In the genomic region with DNA sequence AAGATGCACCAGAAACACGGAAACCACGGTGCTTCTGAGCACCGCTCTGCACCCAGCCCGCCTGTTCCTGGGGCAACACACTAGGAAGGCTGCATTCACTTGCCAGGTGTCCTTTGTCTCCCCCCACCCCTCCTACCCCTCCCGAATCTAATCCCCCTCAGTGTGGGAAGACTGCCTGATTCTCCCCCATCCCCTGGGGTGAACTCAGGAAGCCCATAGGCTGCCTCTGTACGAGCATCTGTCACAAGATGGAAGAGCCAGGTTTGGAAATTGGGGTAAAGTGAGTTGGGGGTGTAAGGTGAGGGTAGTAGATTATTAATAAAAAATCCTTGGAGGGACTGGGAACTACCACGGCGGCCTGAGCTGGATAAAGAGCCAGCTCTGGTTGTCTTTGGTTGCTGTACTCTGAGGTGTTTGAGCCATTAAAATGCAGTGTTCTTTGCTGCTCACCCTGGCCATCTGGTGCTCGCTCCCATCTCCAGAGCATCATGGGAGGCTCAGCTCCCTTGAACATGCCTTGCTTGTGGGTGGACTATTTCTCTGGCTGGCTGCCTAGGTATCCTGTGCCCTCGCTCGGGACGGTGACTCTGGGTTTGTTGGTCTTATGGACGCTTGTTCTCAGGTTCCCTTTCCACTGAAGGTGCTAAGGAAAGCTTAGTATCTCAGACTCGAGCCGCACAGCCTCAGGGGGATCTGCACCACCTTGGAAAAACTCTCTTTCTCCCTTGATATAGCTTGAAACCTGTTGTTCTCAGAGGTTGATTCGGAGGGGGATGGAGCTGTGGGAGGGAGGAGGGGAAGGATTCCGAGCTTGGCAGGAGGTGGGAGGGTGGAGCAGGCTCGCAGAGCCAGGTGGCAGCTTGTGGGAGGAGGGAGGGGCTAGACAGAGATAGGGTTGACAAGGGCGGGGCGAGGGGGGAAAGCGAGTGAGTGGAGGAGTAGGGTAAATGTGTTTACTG, we compare ENCODE assay signal across 9 mouse cellular contexts.
DNase-seq lines count a peak whose midpoint lies in the region; ATAC-seq lines count a peak whose summit lies in the region.
"Had no signal": no experiment of that assay in that cellular context is flagged by ENCODE, and none has a peak within 500 bp of the region (broad histone marks: within the 10 kb centered on the region; RNA-seq: fewer than 3 reads in every experiment).

No protein-coding gene starts in this region.

- ATAC-seq in kidney, embryonic 14.5 days (ENCODE audit: low FRiP score, low TSS enrichment), result peak; percentile 76
- ATAC-seq in stomach, embryonic 14.5 days (ENCODE audit: insufficient number of reproducible peaks, insufficient read depth, low FRiP score, low read depth), result peak; percentile 46; the same call in 1 of the 2 replicates

- H3K9me3 ChIP-seq in kidney, embryonic 14.5 days (ENCODE audit: control insufficient read depth, low read length), result no peaks in the 10 kb centered on the region
- no peaks in the 10 kb centered on the region for H3K9me3 ChIP-seq in stomach, embryonic 14.5 days (ENCODE audit: control insufficient read depth, low read depth, low read length)

- DNase-seq in kidney, postnatal 10 days, result no peak
- DNase-seq in embryo, embryonic 10 days (ENCODE audit: low spot score), result peak; percentile 14
- DNase-seq in heart, postnatal 4 days, result peak; percentile 5
- peak; percentile 84 for DNase-seq in left cerebral cortex, postnatal 4 days
- no peak for DNase-seq in urinary bladder, postnatal 36 days (ENCODE audit: low spot score in 2 of 2)
- DNase-seq in liver, result no peak

- H3K27ac ChIP-seq in kidney, embryonic 14.5 days (ENCODE audit: low read depth, low read length), result no peak overlapping the region
- H3K27ac ChIP-seq in stomach, embryonic 14.5 days (ENCODE audit: low read length), result no peak overlapping the region

- H3K4me2 ChIP-seq in kidney, embryonic 14.5 days (replicated peaks; ENCODE audit: low read depth, low read length), result peak overlapping the region; percentile 35
- peak overlapping the region; percentile 26; the same call in 1 of the 2 replicates for H3K4me2 ChIP-seq in stomach, embryonic 14.5 days (replicated peaks; ENCODE audit: low read depth, low read length)

- no peaks in the 10 kb centered on the region for H3K27me3 ChIP-seq in kidney, embryonic 14.5 days (ENCODE audit: control insufficient read depth, insufficient read depth, low read length)
- H3K27me3 ChIP-seq in stomach, embryonic 14.5 days (ENCODE audit: control insufficient read depth, insufficient read depth, low read length), result no peaks in the 10 kb centered on the region

- intact Hi-C loops in left cerebral cortex, postnatal 4 days (cut with DNase I), result no loop called here

- H3K4me1 ChIP-seq in kidney, embryonic 14.5 days (ENCODE audit: control insufficient read depth, insufficient read depth, low read length), result peaks cover 17% of the 10 kb centered on the region
- 0 out of 2 replicates have a peak, but pooled peaks cover 11% of the 10 kb centered on the region for H3K4me1 ChIP-seq in stomach, embryonic 14.5 days (ENCODE audit: control insufficient read depth, insufficient read depth, low read length)

- H3K4me3 ChIP-seq in kidney, embryonic 14.5 days (ENCODE audit: low read length), result no peak overlapping the region
- no peak overlapping the region for H3K4me3 ChIP-seq in stomach, embryonic 14.5 days (ENCODE audit: low read depth, low read length)

- H3K9ac ChIP-seq in kidney, embryonic 14.5 days (ENCODE audit: low read depth, low read length), result 0 out of 2 replicates have a peak overlapping the region, but pooled peaks have one; percentile 12
- H3K9ac ChIP-seq in stomach, embryonic 14.5 days (replicated peaks; ENCODE audit: low read depth, low read length), result no peak overlapping the region

- WGBS in kidney, embryonic 14.5 days, result 5% methylated on average over 21 of the region's 21 CpGs
- 3% methylated on average over 21 of the region's 21 CpGs for WGBS in stomach, embryonic 14.5 days

- no peaks in the 10 kb centered on the region for H3K36me3 ChIP-seq in kidney, embryonic 14.5 days (ENCODE audit: control insufficient read depth, insufficient read depth, low read length)
- no peaks in the 10 kb centered on the region for H3K36me3 ChIP-seq in stomach, embryonic 14.5 days (ENCODE audit: control insufficient read depth, insufficient read depth, low read length)
- H3K36me3 ChIP-seq: G1E had no signal

Comparison
In these comparisons a context has a peak if more than half of its experiments do, and no peak if none do; other contexts are left out.
1. DNase-seq: peak in embryo, embryonic 10 days (single experiment), heart, postnatal 4 days (single experiment) and left cerebral cortex, postnatal 4 days (single experiment); none in kidney, postnatal 10 days (single experiment), urinary bladder, postnatal 36 days (0 of 2) and liver (single experiment).